Mouse (Mus musculus) gastrocnemius, postnatal 4 days (tissue): Measurements from ENCODE around the gene Dlg2. TPM values are rescaled to one million over a fixed set of nuclear protein-coding genes. Genes with fewer than 3 reads are reported as not detected.
A peak's percentile ranks its signal among the peaks of the same experiment; 100 is the strongest.

Source experiments
- DNase-seq, 2 experiments: peaks; one replicate each; pipeline ENCODE4 v3.0.0; 2021 to 2022; ENCODE audit warnings: low spot score in 2 of 2, mixed read lengths in 2 of 2
- total RNA-seq, 2 experiments: library from RNA; stranded (reverse); gene quantifications; 2 replicates each; pipeline ENCODE4 v1.2.3; 2021

Gene Dlg2
- total RNA-seq, 2 experiments from 2014 or later: 4.1 to 4.5 TPM

GRCm38 (mm10) chr7:91893991-91894390 lies 1417.5 kb downstream of the Dlg2 start:
- DNase-seq: no peak

- DNase-seq: no peak
Observed at GRCm38 (mm10) chr7:91896935-91897334, 1420.5 kb downstream of the Dlg2 start.

- no peak for DNase-seq
Observed at GRCm38 (mm10) chr7:91897509-91897908, 1421.0 kb downstream of the Dlg2 start.

GRCm38 (mm10) chr7:91902503-91902902 lies 1426.0 kb downstream of the Dlg2 start:
- DNase-seq: no peak

GRCm38 (mm10) chr7:91916809-91917208 lies 1440.3 kb downstream of the Dlg2 start:
- DNase-seq: no peak

- DNase-seq: no peak
Observed at GRCm38 (mm10) chr7:91919099-91919498, 1442.6 kb downstream of the Dlg2 start.

GRCm38 (mm10) chr7:91919738-91920137 lies 1443.3 kb downstream of the Dlg2 start:
- no peak for DNase-seq

GRCm38 (mm10) chr7:91934881-91935597 lies 1458.6 kb downstream of the Dlg2 start:
- no peak for DNase-seq

- no peak for DNase-seq
Observed at GRCm38 (mm10) chr7:91936193-91936592, 1459.7 kb downstream of the Dlg2 start.

GRCm38 (mm10) chr7:91943224-91943623 lies 1466.8 kb downstream of the Dlg2 start:
- DNase-seq: no peak

- no peak for DNase-seq
Observed at GRCm38 (mm10) chr7:91955584-91955983, 1479.1 kb downstream of the Dlg2 start.

- no peak for DNase-seq
Observed at GRCm38 (mm10) chr7:91962956-91963355, 1486.5 kb downstream of the Dlg2 start.

- no peak for DNase-seq
Observed at GRCm38 (mm10) chr7:91972970-91973369, 1496.5 kb downstream of the Dlg2 start.

- no peak for DNase-seq
Observed at GRCm38 (mm10) chr7:92003769-92004455, 1527.4 kb downstream of the Dlg2 start.

- no peak for DNase-seq
Observed at GRCm38 (mm10) chr7:92005681-92006425, 1529.4 kb downstream of the Dlg2 start.

- no peak for DNase-seq
Observed at GRCm38 (mm10) chr7:92008702-92009101, 1532.2 kb downstream of the Dlg2 start.

- DNase-seq: no peak
Observed at GRCm38 (mm10) chr7:92024928-92025327, 1548.5 kb downstream of the Dlg2 start.

- DNase-seq: no peak
Observed at GRCm38 (mm10) chr7:92025465-92026056, 1549.1 kb downstream of the Dlg2 start.

GRCm38 (mm10) chr7:92027049-92027448 lies 1550.6 kb downstream of the Dlg2 start:
- DNase-seq: peak; percentile 24 to 39

GRCm38 (mm10) chr7:92034256-92034655 lies 1557.8 kb downstream of the Dlg2 start:
- DNase-seq: no peak

- DNase-seq: no peak
Observed at GRCm38 (mm10) chr7:92040187-92040586, 1563.7 kb downstream of the Dlg2 start.
